Mouse (Mus musculus): ENCODE measurements at regions not wholly inside any gene's neighbourhood (a gene's known extent, or its start where the extent isn't known, plus 50 kb on each side); places are given as distances from the start of the nearest gene placed in this dataset.

DNA sequence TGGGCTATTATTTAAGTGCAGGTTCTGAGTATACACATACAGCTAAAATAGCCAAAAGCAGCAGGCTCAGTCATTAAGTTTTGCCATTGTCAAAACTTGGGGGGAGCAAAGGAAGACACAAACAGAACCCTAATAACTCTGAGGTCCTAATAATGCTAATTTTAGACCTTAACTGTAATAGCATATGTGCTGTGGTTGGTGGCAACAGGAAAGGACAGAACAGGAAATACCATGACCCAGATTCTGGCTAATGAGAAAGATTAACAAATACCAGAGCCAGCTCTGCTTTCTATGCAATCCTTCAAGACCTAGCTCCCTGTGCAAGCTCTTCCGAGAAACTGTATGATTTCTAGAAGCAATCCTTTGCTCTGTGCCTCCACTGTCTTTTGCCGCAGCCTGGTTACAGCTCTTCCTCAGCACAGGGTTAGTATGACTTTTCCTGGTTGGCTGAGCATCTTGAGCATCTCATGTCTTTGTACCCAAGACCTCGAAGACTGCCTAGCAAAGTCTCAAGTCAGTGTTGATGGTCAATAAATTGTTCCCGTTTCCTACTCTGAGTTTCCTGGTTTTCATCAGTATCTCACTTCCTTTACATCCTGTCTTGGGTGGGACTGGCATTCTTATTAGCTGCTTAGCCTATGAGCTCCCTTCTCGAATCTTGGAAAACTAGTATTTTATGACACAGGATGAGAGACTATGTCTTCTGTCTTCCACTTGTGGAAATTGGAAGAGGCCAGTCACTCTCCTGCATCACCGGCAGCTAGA, 49.9 kb upstream of the Eed start:
- peak; percentile 42 for DNase-seq

DNA sequence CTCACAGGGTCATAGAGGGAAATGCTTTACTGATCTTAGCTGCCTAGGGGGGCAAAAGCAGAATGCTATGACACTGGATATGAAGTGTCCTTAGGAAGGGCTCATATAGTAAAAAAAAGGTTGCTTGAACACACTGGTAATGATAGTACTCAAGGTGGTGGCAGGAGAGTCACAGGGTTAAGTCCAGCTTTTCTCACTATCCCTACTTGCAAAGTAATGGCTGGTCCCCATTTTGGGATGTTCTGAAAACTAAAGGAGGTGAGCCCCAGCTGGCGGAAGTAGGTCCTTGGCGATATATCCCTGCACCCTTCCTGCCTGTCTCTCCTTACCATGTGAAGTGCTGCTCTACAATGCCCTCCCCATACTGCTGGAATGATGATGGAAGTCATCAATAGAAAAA, 52.3 kb upstream of the Eed start:
- no peak for DNase-seq

GRCm38 (mm10) chr7:90033640-90034312, 53.0 kb upstream of the Eed start:
- peak; percentile 31 for DNase-seq

GRCm38 (mm10) chr7:90034498-90034897, 53.7 kb upstream of the Eed start:
- no peak for DNase-seq

DNA sequence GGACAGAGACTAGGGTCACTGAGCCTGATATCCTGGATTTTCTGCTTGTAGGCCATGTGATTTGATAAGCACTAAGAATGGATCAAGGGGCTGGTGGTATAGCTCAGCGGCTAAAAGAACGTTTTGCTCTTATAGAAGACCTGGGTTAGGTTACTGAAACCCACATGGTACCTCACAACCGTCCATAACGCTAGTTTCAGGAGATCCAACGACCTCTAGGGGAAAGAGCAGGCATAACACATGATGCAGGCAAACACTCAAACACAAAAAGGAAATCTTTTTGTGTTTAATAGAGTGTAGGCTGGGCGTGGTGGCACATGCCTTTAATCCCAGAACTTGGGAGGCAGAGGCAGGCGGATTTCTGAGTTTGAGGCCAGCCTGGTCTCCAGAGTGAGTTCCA, 54.6 kb upstream of the Eed start:
- no peak for DNase-seq

DNA sequence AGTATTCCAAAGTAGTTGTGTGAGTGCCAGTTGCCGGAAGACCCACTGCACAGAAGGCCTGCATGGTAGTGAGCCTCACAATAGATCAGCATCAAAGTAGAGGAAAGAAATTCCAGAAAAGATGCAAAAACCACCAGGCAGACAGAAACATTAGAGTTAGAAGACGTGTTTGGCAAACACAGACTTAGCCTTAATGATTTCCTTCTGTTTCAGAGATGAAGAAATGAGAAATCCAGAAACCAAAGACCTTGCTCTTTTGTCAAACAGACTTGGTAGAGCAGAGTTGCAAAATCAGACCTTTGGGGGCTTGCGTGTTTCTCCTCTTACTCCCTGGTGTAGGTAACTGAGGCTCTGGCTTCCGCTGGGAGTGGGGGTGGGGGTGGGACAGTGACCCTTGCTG, 57.0 kb upstream of the Eed start:
- no peak for DNase-seq

DNA sequence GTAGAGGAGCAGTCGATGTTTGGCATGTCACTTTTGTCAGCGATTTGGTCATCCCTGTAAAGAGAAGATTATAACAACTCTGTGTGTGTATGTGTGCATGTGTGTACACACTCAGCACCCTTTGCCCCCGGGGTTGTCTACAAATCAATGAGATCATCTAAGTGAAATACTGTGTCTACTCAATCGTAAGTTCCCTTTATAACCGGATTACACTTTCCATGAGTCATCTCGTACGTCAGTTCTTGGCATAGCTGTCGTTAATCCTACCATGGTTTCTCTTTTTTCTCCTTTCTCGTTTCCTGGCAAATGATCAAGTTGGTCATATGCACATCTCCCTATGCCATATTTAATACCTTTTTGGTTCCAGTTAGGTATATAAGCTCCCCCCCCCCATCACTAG, 58.7 kb upstream of the Eed start:
- peak; percentile 39 for DNase-seq

- DNase-seq, result peak; percentile 91
Measured at GRCm38 (mm10) chr7:90040581-90041340, 60.0 kb upstream of the Eed start.

DNA sequence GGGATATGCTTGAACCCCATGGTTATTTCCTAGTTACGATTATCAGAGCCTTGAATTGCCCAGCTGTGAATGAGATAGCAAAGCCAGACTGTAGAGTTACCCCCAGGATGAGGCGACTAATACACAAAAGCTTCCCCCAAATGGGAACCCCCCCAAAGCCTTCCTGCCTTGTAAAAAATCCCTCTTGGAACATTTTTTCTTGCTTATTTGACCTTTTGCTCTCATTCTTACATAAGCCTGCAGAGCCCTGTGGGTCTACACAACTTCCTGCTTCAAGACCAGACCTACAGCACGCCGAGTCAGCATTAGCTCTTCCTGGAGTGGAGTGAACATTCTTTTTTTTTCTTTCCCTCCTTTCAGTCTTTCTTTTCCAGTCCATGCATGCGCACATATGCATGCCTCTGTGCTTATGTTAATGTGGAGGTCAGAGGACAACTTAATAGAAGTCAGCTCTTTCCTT, 60.8 kb upstream of the Eed start:
- peak; percentile 88 for DNase-seq

GRCm38 (mm10) chr7:90042364-90042763, 61.6 kb upstream of the Eed start:
- no peak for DNase-seq

DNA sequence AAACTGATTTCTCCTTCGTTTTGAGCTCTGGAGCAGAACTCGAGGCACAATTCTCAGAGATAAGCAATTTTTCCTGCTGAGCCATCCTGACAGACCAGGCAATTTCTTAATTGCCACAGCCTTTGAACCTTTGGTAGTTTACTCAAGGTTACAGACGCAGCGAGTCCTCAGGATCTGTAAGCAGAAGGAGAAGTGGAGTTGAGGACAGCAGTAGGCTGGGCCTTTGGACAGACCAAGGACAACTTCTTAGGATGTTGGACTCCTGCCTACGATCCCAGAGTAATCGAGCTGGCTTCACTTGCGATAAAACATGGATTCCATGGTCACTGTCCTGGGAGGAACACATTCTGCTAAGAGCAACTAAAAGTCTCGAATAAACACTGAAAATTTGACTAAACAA, 62.7 kb upstream of the Eed start:
- peak; percentile 85 for DNase-seq

GRCm38 (mm10) chr7:90044100-90044698, 63.4 kb upstream of the Eed start:
- no peak for DNase-seq

GRCm38 (mm10) chr7:90045208-90045800, 64.5 kb upstream of the Eed start:
- DNase-seq, result no peak

DNA sequence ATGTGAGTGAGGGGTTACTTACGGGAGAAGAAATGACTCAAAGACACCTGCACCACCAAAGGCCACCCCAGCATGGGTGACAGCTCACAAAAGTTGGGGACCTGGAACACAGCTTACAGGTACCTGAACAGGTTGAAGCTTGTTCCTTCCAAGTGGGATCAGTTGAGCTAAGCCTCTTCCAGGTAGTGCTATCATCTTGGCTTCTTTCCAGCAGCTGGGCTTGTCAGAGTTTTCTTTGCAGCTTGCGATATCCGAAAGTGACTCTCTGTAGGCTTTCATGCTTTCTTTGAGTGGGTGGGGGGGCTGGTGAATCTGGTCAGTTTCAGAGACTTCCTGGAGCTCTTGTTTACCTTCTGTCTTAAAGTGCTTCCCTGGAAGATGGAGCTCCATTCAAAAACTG, 65.4 kb upstream of the Eed start:
- no peak for DNase-seq

GRCm38 (mm10) chr7:90046862-90047261, 66.1 kb upstream of the Eed start:
- DNase-seq, result no peak

DNA sequence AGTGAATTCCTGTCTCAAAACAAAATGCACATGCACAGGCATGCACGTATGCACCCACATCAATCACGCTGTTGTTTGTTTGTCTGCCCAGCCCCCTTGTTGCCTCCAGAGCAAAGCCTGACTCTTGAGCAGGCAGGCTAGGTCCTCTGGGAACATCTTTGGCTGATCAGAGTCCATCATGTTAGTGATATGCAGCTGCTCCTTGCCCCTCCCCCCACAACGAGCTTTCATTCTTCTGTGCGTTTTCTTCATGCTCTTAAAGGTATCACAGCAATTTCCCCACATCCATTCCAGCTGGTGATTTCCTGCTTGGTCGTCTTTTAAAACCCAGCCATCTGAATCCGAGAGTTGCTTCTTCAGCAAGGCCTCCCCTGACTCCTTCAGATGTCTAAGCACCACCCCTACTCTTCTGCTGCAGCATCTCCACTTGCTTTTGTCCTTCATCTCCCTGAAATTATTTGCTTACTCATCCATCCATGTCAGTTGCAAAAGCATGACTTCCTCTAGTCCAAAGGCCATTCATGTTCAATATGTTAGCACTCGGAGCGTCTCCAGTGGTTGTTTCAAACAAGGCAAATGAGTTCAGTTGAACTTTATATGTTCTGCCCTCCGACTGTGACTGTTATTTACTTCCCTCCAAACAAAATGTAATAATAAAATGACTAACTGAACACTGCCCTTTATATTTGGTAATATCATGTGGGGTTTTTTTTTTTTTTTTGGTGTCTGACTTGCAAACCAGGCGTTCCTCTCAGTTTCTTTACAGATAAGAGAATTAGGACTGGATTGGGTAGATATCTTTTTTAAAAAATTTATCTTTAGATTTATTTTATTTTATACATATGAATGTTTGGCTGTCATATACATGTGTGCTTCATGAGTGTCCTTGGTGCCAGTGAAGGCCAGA, 67.9 kb upstream of the Eed start:
- peak; percentile 42 for DNase-seq

GRCm38 (mm10) chr7:90049831-90050237, 69.1 kb upstream of the Eed start:
- DNase-seq, result peak; percentile 62

- DNase-seq, result no peak
Measured at GRCm38 (mm10) chr7:90054795-90055511, 74.2 kb upstream of the Eed start.

GRCm38 (mm10) chr7:90057947-90058346, 72.1 kb upstream of the Picalm start:
- DNase-seq, result no peak

- peak; percentile 80 for DNase-seq
Measured at GRCm38 (mm10) chr7:90058636-90059035, 71.4 kb upstream of the Picalm start.

- DNase-seq, result no peak
Measured at GRCm38 (mm10) chr7:90059249-90059628, 70.8 kb upstream of the Picalm start.
